Mouse (Mus musculus): ENCODE data around the gene 6030408B16Rik.

The 6030408B16Rik gene

GRCm38 (mm10) chr15:101267053-101268032, 25.7 kb upstream of the 6030408B16Rik start:
- DNase-seq (ENCODE audit: low spot score): no peak

- DNase-seq (ENCODE audit: low spot score): no peak
Observed at GRCm38 (mm10) chr15:101270101-101270820, 22.8 kb upstream of the 6030408B16Rik start.

- no peak for DNase-seq (ENCODE audit: low spot score)
Observed at GRCm38 (mm10) chr15:101271107-101271506, 21.9 kb upstream of the 6030408B16Rik start.

- DNase-seq (ENCODE audit: low spot score): no peak
Observed at GRCm38 (mm10) chr15:101271513-101271912, 21.5 kb upstream of the 6030408B16Rik start.

GRCm38 (mm10) chr15:101274380-101274779, 18.6 kb upstream of the 6030408B16Rik start:
- DNase-seq (ENCODE audit: low spot score): no peak

- no peak for DNase-seq (ENCODE audit: low spot score)
Observed at GRCm38 (mm10) chr15:101277351-101277899, 15.6 kb upstream of the 6030408B16Rik start.

- DNase-seq (ENCODE audit: low spot score): no peak
Observed at GRCm38 (mm10) chr15:101278589-101278988, 14.4 kb upstream of the 6030408B16Rik start.

GRCm38 (mm10) chr15:101279430-101279999, 13.5 kb upstream of the 6030408B16Rik start:
- DNase-seq (ENCODE audit: low spot score): no peak

- no peak for DNase-seq (ENCODE audit: low spot score)
Observed at GRCm38 (mm10) chr15:101282471-101282870, 10.5 kb upstream of the 6030408B16Rik start.

GRCm38 (mm10) chr15:101283183-101283910, 9.7 kb upstream of the 6030408B16Rik start:
- DNase-seq (ENCODE audit: low spot score): peak; percentile 91

- DNase-seq (ENCODE audit: low spot score): peak; percentile 95
Observed at GRCm38 (mm10) chr15:101283911-101284750, 8.9 kb upstream of the 6030408B16Rik start, which contains the start of gene Atg101. Gene Atg101 (plus strand): TSS chr15:101284272.

GRCm38 (mm10) chr15:101286129-101286770, 6.8 kb upstream of the 6030408B16Rik start:
- DNase-seq (ENCODE audit: low spot score): peak; percentile 60

- peak; percentile 82 for DNase-seq (ENCODE audit: low spot score)
Observed at GRCm38 (mm10) chr15:101287361-101287760, 5.7 kb upstream of the 6030408B16Rik start.

- no peak for DNase-seq (ENCODE audit: low spot score)
Observed at GRCm38 (mm10) chr15:101290354-101290753, 2.7 kb upstream of the 6030408B16Rik start.

GRCm38 (mm10) chr15:101292012-101292411, 1.0 kb upstream of the 6030408B16Rik start:
- peak; percentile 92 for DNase-seq (ENCODE audit: low spot score)

GRCm38 (mm10) chr15:101294028-101294894, 1.2 kb downstream of the 6030408B16Rik start:
- no peak for DNase-seq (ENCODE audit: low spot score)

GRCm38 (mm10) chr15:101295106-101295505, 2.1 kb downstream of the 6030408B16Rik start:
- DNase-seq (ENCODE audit: low spot score): no peak

- no peak for DNase-seq (ENCODE audit: low spot score)
Observed at GRCm38 (mm10) chr15:101295616-101296015, 2.6 kb downstream of the 6030408B16Rik start.

GRCm38 (mm10) chr15:101296091-101296490, 3.1 kb downstream of the 6030408B16Rik start:
- no peak for DNase-seq (ENCODE audit: low spot score)

Measured in adipocyte (in vitro differentiated cells).